Mouse (Mus musculus) hindbrain, embryonic 11.5 days (tissue): Measurements from ENCODE around the gene Ikzf1. TPM values are rescaled to one million over a fixed set of nuclear protein-coding genes. Genes with fewer than 3 reads are reported as not detected.

Experiments
- ATAC-seq: fragments of 200-750 bp; cut with Nextera tagmentation; 2 replicates; pipeline ENCODE4 v1.8.0; 2017; ENCODE audit warnings: mild to moderate bottlenecking, moderate TSS enrichment, moderate library complexity; ENCODE audit not compliant: low FRiP score
- DNase-seq: peaks from one replicate; pipeline ENCODE4 v3.0.0-alpha.2; 2015; ENCODE audit warnings: low spot score
- H3K27ac ChIP-seq: fragments of 300-500 bp; sonication (generic); 2 replicates; pipeline ENCODE4 v1.5.1; 2014; ENCODE audit warnings: mild to moderate bottlenecking, low read depth, low read length
- H3K27me3 ChIP-seq: fragments of 300-500 bp; sonication (generic); 2 replicates; pipeline ENCODE4 v1.6.1; 2014; ENCODE audit warnings: mild to moderate bottlenecking, low read length, moderate library complexity, mixed read lengths; ENCODE audit not compliant: control insufficient read depth, insufficient read depth
- H3K36me3 ChIP-seq: fragments of 300-500 bp; sonication (generic); 2 replicates; pipeline ENCODE4 v1.6.1; 2014; ENCODE audit warnings: mild to moderate bottlenecking, low read length, moderate library complexity, mixed read lengths; ENCODE audit not compliant: control insufficient read depth, insufficient read depth
- H3K4me1 ChIP-seq: fragments of 300-500 bp; sonication (generic); replicated peaks from 2 replicates; pipeline ENCODE4 v1.6.1; 2014; ENCODE audit warnings: low read length, mixed read lengths; ENCODE audit not compliant: control insufficient read depth, insufficient read depth
- H3K4me2 ChIP-seq: fragments of 300-500 bp; sonication (generic); replicated peaks from 2 replicates; pipeline ENCODE4 v1.6.1; 2014; ENCODE audit warnings: mild to moderate bottlenecking, low read depth, low read length
- H3K4me3 ChIP-seq: fragments of 300-500 bp; sonication (generic); 2 replicates; pipeline ENCODE4 v1.5.1; 2014; ENCODE audit warnings: low read depth, low read length
- H3K9ac ChIP-seq: fragments of 300-500 bp; sonication (generic); 2 replicates; pipeline ENCODE4 v1.6.1; 2014; ENCODE audit warnings: low read depth, low read length
- H3K9me3 ChIP-seq: fragments of 300-500 bp; sonication (generic); 2 replicates; pipeline ENCODE4 v1.6.1; 2016; ENCODE audit warnings: low read length; ENCODE audit not compliant: control insufficient read depth
- WGBS: fragments of 180-500 bp; shearing (Covaris S2); extraction: QIAGEN DNeasy Blood & Tissue Kit; methylation state at CpG from one replicate; pipeline ENCODE4 v1.1.7; 2014; 5-methylcytosine and 5-hydroxymethylcytosine counted together
- polyA plus RNA-seq: library from polyadenylated mRNA; unstranded; fragments of >200 nt; fragmentation: Nextera tagmentation; extraction: Ambion mirVana; gene quantifications from 2 replicates; pipeline ENCODE4 v1.2.1, GENCODE M21; 2014

The Ikzf1 gene
- 2.3 and 3.5 TPM in 2 replicates for polyA plus RNA-seq

DNA sequence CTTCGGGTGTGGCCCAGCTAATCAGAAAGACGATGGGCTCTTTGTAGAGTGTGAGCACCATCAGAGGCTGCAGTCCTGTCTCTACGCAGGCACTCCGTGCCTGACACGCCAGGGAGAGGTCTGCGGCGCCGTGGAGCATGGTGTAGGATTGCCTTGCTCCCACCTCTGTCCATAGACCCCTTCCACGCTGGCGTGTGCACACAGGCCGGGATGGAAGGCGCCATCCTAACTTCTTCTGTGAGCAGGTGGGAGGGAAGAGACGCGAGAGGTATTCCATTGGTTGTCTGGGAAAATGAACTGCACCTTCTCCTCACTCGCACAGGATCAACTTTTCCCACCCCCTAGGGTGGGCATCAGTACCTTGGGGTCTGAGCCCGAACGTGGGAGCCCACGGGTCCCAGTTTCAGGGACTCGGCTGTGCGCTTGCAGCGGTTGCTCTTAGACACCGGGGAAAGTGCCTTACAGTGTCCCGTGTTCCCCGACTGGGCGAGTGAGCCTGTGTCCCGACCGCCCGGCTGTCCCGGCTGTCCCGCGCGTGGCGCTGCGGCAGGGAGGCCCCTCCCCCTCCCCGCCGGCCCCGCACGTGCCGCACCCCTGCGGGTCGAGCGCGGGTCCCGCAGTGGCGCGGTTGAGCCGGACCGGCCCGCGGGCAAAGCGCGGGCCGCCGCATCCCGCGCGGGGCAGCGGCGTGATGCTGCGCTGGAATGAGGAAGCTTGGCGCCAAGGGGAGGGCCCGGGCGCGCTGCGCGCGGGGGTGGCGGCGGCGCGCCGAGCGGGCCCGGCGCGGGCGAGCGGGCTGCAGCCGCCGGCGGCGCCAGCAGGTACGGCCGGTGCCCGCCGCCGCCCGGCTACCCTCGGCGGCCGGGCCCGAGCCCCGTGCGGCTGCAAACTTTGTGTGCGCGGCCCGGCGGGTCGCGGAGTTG is at the start of gene Ikzf1:
Gene Ikzf1, plus strand, starts transcription at position 74 of the 923 bp plus-strand sequence.
- peak; percentile 44 for DNase-seq
- Histone ChIP-seq H3K4me3 (peak within 1 kb of the TSS; percentile 66), H3K4me2 (peak within 1 kb of the TSS; percentile 98), H3K9ac (peak within 1 kb of the TSS; percentile 52), H3K4me1 (no peaks in the 10 kb centered on the region), H3K9me3 (no peaks in the 10 kb centered on the region), H3K27ac (no peak within 1 kb of the TSS), H3K27me3 (peaks cover 31% of the 10 kb centered on the region), H3K36me3 (no peaks in the 10 kb centered on the region)
- 3% methylated on average over 55 of the region's 100 CpGs for WGBS
- ATAC-seq = peak; percentile 68

DNA sequence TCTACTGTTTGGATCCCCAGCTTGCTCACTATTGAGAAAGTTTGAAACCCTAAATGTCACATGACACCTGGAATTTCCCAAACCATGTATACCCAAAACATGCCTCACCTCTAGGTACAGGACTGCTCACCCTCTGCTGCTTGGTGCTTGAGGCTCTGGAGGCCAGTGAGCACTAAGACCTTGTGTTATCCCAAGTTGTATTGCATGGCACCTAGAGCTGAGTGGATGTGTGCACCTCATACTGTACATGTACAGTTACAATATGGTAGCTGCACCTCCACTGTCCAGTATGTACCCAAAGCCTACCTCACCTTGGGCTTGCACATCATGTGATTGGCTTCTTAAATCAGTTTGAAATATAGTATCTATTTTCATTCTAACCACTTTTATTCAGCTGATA is 40.5 kb upstream of the Ikzf1 start:
- Histone ChIP-seq H3K4me1 (no peaks in the 10 kb centered on the region), H3K9me3 (no peaks in the 10 kb centered on the region), H3K27ac (no peak overlapping the region), H3K9ac (no peak overlapping the region), H3K4me2 (no peak overlapping the region), H3K27me3 (no peaks in the 10 kb centered on the region), H3K36me3 (no peaks in the 10 kb centered on the region), H3K4me3 (no peak overlapping the region)
- DNase-seq (no peak), ATAC-seq (no peak)

DNA sequence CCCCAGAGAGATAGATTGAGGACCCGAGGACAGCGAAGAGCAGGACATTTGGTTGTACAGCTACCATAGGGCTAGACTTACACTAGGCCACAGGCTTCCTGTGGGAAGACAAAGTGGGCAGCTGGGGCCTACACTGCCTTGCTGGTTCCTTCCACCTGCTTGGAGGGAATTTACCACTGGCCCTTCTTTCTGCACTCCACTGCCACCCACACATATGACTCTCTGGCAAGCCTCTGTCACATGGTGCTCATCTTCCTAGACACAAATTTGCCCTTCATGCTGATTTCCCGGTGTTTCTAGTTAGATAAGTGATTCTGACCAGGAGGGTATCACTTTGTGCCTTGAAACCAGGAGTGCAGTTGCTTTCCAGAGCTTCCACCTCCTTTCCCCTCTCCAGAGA is 28.4 kb upstream of the Ikzf1 start:
- no peak for DNase-seq
- no peak overlapping the region for H3K9ac ChIP-seq
- no peak overlapping the region for H3K4me3 ChIP-seq
- H3K36me3 ChIP-seq = no peaks in the 10 kb centered on the region
- no peaks in the 10 kb centered on the region for H3K9me3 ChIP-seq
- H3K4me2 ChIP-seq = no peak overlapping the region
- H3K27ac ChIP-seq = no peak overlapping the region
- 89% methylated on average over 3 of the region's 3 CpGs for WGBS
- H3K27me3 ChIP-seq = no peaks in the 10 kb centered on the region
- H3K4me1 ChIP-seq = no peaks in the 10 kb centered on the region
- no peak for ATAC-seq

DNA sequence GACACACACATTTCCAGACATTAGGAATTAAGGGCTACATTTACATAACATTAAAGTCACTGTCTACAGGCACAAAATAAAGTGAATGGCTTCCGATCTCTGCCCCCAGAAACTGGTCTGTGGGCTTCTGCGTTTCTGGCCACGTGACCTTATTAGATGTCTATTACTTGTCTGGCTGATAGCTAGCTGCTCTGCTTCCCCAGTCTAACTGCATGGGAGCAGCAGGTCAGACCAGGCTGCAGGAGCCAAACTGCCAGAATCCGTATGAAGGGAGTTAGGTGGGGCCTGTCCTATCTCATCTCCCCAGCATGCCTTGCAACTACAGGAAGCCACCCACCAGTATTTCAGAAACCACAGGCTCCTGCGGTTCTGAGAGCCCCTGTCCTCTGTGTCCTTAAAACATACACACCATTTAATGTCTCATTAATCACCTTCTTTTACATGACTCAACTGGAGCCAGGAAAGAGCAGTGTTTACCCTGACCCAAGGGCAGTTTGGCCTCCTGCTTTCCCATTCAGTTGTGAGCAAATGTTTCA is 27.7 kb upstream of the Ikzf1 start:
- H3K9me3 ChIP-seq = no peaks in the 10 kb centered on the region
- H3K27ac ChIP-seq = no peak overlapping the region
- no peak overlapping the region for H3K4me2 ChIP-seq
- H3K4me3 ChIP-seq = no peak overlapping the region
- ATAC-seq = no peak
- no peak overlapping the region for H3K9ac ChIP-seq
- H3K4me1 ChIP-seq = no peaks in the 10 kb centered on the region
- DNase-seq = no peak
- WGBS = 55% methylated on average over 5 of the region's 5 CpGs
- no peaks in the 10 kb centered on the region for H3K27me3 ChIP-seq
- no peaks in the 10 kb centered on the region for H3K36me3 ChIP-seq

DNA sequence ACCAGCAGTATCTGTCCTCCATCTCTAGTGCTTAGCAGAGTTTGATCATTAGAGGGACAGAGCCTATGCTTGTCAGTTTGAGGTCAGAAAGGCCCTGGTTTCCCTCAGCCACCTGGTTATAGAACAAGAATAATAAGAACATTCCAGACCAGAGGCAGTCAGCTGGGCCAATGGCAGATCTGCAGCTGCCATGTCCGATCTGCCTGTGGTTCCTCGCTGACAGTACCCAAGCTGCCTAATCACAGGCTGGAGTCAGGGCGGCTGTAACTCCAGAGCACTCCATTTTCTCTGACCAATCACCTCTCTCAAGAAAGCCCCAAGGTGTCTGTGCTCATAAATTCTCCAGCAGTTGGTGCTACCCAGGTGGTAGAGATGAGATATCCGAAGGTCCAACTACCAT is 27.2 kb upstream of the Ikzf1 start:
- no peaks in the 10 kb centered on the region for H3K36me3 ChIP-seq
- no peak overlapping the region for H3K9ac ChIP-seq
- H3K4me2 ChIP-seq = no peak overlapping the region
- no peak overlapping the region for H3K4me3 ChIP-seq
- DNase-seq (no peak), ATAC-seq (0 out of 2 replicates have a peak, but pooled peaks have one; percentile 27)
- no peaks in the 10 kb centered on the region for H3K4me1 ChIP-seq
- WGBS = 92% methylated on average over 4 of the region's 4 CpGs
- no peak overlapping the region for H3K27ac ChIP-seq
- no peaks in the 10 kb centered on the region for H3K9me3 ChIP-seq
- no peaks in the 10 kb centered on the region for H3K27me3 ChIP-seq

DNA sequence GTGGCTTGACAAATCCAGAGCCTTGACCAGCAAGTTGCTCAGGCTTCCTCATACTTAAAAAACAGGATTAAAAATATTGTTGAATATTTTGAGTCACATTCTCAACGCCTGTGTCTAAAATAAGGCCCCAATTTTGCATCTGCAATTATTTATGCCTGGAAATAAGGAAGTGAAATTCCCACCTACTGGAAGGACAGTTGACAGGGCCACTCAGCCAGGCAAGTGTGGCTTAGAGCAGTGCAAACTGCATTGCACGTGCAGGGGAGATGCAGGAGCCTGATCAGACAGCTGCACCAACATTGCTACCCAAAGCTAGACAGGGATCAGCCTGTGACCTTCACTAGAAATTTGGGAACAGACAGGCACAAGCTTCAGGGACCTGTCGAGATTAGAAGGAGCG is 26.0 kb upstream of the Ikzf1 start:
- 81% methylated on average over 4 of the region's 4 CpGs for WGBS
- ATAC-seq (no peak), DNase-seq (no peak)

DNA sequence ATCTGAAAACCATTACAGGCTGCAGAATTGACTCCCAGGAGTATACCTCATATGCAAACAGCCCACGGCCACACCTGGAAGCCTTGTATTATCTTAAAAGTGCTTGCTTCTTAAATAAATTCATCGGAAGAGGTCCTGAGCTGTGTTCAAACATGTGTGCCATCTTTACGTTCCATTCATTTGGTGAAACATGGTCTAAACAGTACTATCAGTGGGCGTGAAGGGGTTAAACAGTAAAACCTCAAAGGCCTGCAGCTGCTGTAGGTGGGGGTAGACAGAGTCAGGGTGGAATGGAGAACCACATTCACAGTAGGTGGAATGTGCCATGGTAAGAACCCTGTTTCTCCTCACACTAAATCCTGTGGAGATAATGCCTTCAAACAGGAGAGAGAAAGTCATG is 24.2 kb upstream of the Ikzf1 start:
- H3K9me3 ChIP-seq = no peaks in the 10 kb centered on the region
- WGBS = 85% methylated on average over 4 of the region's 4 CpGs
- H3K27me3 ChIP-seq = no peaks in the 10 kb centered on the region
- H3K9ac ChIP-seq = no peak overlapping the region
- no peak overlapping the region for H3K27ac ChIP-seq
- no peaks in the 10 kb centered on the region for H3K4me1 ChIP-seq
- no peak for ATAC-seq
- H3K4me3 ChIP-seq = no peak overlapping the region
- no peak for DNase-seq
- no peak overlapping the region for H3K4me2 ChIP-seq
- no peaks in the 10 kb centered on the region for H3K36me3 ChIP-seq

More for the DNA sequence above, 26.0 kb upstream of the Ikzf1 start:
- no peaks in the 10 kb centered on the region for H3K4me1 ChIP-seq
- no peak overlapping the region for H3K4me3 ChIP-seq
- no peak overlapping the region for H3K4me2 ChIP-seq
- no peak overlapping the region for H3K9ac ChIP-seq
- H3K36me3 ChIP-seq = no peaks in the 10 kb centered on the region
- H3K27ac ChIP-seq = no peak overlapping the region
- H3K27me3 ChIP-seq = no peaks in the 10 kb centered on the region
- no peaks in the 10 kb centered on the region for H3K9me3 ChIP-seq

DNA sequence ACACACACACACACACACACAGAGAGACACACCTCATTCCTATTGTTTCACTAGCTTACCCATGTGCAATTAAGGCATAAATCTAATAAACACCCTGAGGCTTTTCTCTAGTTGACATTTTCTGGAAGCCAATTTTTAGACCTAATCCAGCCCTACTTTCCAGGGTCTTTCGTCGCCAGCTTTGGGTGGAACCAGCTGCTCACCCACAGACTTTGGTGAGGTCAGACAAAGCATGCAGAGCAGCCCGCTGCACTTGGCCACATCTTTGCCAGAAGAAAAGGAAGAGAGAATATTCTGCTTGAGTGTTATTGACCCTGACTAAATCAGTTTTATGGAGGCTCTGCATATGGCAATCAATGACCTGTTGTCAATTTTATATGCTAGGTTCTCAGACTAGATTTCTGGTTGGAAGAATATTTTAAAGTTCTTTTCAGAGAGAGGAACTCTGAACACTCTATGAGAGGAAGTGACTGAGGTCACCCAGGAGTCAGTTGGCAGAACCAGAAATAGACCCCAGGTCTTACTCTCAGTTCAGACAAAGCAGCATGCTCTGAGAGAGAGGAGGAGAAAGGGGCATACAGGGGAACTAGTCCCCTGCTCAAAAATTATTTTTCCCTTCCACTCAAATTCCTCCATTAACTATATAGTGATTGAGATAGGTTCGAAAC is 17.4 kb upstream of the Ikzf1 start:
- Histone ChIP-seq H3K4me2 (no peak overlapping the region), H3K9ac (no peak overlapping the region), H3K36me3 (no peaks in the 10 kb centered on the region), H3K27ac (no peak overlapping the region), H3K4me1 (no peaks in the 10 kb centered on the region), H3K4me3 (no peak overlapping the region), H3K9me3 (no peaks in the 10 kb centered on the region), H3K27me3 (no peaks in the 10 kb centered on the region)
- DNase-seq = no peak
- 94% methylated on average over 4 of the region's 4 CpGs for WGBS
- ATAC-seq = no peak
